In the genomic region with DNA sequence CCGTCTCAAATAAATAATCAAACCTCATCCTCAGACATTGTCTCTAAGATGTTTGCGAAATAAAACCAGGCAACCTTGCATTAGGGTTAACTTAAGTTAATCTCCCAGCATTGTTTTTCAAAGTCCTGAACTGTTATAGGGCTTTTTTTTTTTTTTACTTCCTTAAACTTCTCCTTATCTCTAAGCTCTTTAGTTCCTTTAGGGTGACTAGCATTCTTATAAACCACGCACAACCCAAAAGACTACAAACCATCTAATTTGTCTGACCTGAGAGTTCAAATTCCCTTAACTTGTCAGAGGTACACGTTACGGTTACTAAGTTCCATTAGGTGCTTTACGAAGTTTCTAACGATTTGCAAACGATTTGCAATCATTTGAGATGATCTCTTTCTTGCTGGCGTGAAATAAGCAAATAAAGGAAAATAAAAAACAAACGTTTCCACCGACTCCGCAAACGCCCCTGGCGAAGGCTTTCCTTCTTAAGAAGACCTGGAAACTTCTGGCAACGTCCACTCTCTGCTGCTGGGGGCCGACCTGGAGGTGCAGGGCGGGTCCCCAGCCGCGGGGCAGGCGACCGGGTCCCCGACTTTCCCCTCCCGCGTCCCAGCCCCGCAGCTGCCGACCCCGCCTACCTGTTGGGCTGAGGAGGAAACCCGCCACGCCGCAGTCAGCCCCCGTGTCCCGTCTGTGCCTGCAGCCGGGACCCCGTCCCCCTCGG, we compare ENCODE assay signal across 8 mouse cellular contexts. TPM values are rescaled to one million over a fixed set of nuclear protein-coding genes. Genes with fewer than 3 reads are reported as not detected.
DNase-seq lines count a peak whose midpoint lies in the region; ATAC-seq and TF ChIP-seq lines count a peak whose summit lies in the region.

No protein-coding gene starts in this region.

- no peak for TF ChIP-seq POLR2A in bone marrow macrophage, adult 2 months (IDR thresholded peaks at IDR 0.05; ENCODE audit: borderline replicate concordance, low read depth, low read length)

- DNase-seq in left cerebral cortex, adult 2 months (ENCODE audit: extremely low spot score in 1 of 2, low spot score in 2 of 2): no peak
- no peak for DNase-seq in left cerebral cortex, postnatal 14 days (ENCODE audit: low spot score in 2 of 2)
- DNase-seq in lung, postnatal 14 days: peak; percentile 45
- no peak for DNase-seq in left cerebral cortex, postnatal 36 days (ENCODE audit: low spot score in 2 of 2)
- no peak for DNase-seq in right cerebral cortex, postnatal 25 days
- DNase-seq in left cerebral cortex, postnatal 25 days (ENCODE audit: low spot score in 2 of 2): no peak

- peak overlapping the region; percentile 91 for H3K4me3 ChIP-seq in left cerebral cortex, adult 2 months
- H3K4me3 ChIP-seq in bone marrow macrophage, adult 2 months (ENCODE audit: insufficient read depth, low read length): peak overlapping the region; percentile 83

- peak; percentile 29 to 40; a peak in 3 of 4 replicates for ATAC-seq in hematopoietic stem cell, adult 5-6 weeks (replicated peaks in 1 of 2; ENCODE audit: insufficient read depth in 1 of 2, low FRiP score in 2 of 2, low TSS enrichment in 1 of 2, low read depth in 1 of 2, poor library complexity in 2 of 2, severe bottlenecking in 2 of 2)

- intact Hi-C loops in left cerebral cortex, adult 2 months (cut with DNase I): loop anchor here (2.0 kb wide), 1 partner anchor 30 kb away; no protein-coding TSS in a partner anchor
- intact Hi-C loops in left cerebral cortex, postnatal 14 days (cut with DNase I): no loop called here
- intact Hi-C loops in left cerebral cortex, postnatal 36 days (cut with DNase I): no loop called here
- intact Hi-C loops in left cerebral cortex, postnatal 25 days (cut with DNase I): no loop called here

- peaks cover 22% of the 10 kb centered on the region for H3K4me1 ChIP-seq in bone marrow macrophage, adult 2 months (ENCODE audit: control insufficient read depth, insufficient read depth, low read length)

- H3K27ac ChIP-seq in left cerebral cortex, adult 2 months: peak overlapping the region; percentile 83
- peak overlapping the region; percentile 68 for H3K27ac ChIP-seq in bone marrow macrophage, adult 2 months (ENCODE audit: insufficient read depth, low read depth, low read length)

- TF ChIP-seq CTCF in left cerebral cortex, adult 2 months (IDR thresholded peaks at IDR 0.05): no peak
- no peak for TF ChIP-seq CTCF in bone marrow macrophage, adult 2 months (IDR thresholded peaks at IDR 0.05; ENCODE audit: low read depth, low read length)

RNA-seq across cellular contexts. Expression of a gene that starts 0.6 kb away (rescaled TPM):
- 1 to 10 TPM; 7.5 to 8.9 TPM for total RNA-seq in left cerebral cortex, adult 2 months (2021)
- total RNA-seq in left cerebral cortex, postnatal 14 days (2021): 1 to 10 TPM; 6.9 to 7.2 TPM
- polyA plus RNA-seq in bone marrow macrophage, adult 2 months (2012; ENCODE audit: insufficient read depth, insufficient read length, missing spikeins): 37.9 and 41.6 TPM in 2 replicates
- 58.0 and 58.6 TPM in 2 replicates for total RNA-seq in hematopoietic stem cell, adult 5-6 weeks (2017)
- total RNA-seq in left cerebral cortex, postnatal 36 days (2021): 1 to 10 TPM; 5.5 to 8.4 TPM
- 1 to 10 TPM; 6.4 to 8.8 TPM for total RNA-seq in left cerebral cortex, postnatal 25 days (2021)

RNA-seq across cellular contexts. Expression of a gene that starts 35.8 kb away (rescaled TPM):
- 10 to 100 TPM in 1 of 2 experiments, 1 to 10 TPM in 1; 8.5 to 12.2 TPM for total RNA-seq in left cerebral cortex, adult 2 months (2021)
- 10 to 100 TPM; 10.7 to 10.8 TPM for total RNA-seq in left cerebral cortex, postnatal 14 days (2021)
- polyA plus RNA-seq in bone marrow macrophage, adult 2 months (2012; ENCODE audit: insufficient read depth, insufficient read length, missing spikeins): 8.9 and 9.4 TPM in 2 replicates
- 9.0 and 20.8 TPM in 2 replicates for total RNA-seq in hematopoietic stem cell, adult 5-6 weeks (2017)
- 10 to 100 TPM in 1 of 2 experiments, 1 to 10 TPM in 1; 9.4 to 11.6 TPM for total RNA-seq in left cerebral cortex, postnatal 36 days (2021)
- total RNA-seq in left cerebral cortex, postnatal 25 days (2021): 10 to 100 TPM in 1 of 2 experiments, 1 to 10 TPM in 1; 8.8 to 10.9 TPM

RNA-seq across cellular contexts. Expression of a gene that starts 57.4 kb away (rescaled TPM):
- total RNA-seq in left cerebral cortex, adult 2 months (2021): not detected
- total RNA-seq in left cerebral cortex, postnatal 14 days (2021): not detected
- polyA plus RNA-seq in bone marrow macrophage, adult 2 months (2012; ENCODE audit: insufficient read depth, insufficient read length, missing spikeins): not detected in 2 replicates
- not detected in 2 replicates for total RNA-seq in hematopoietic stem cell, adult 5-6 weeks (2017)
- not detected for total RNA-seq in left cerebral cortex, postnatal 36 days (2021)
- total RNA-seq in left cerebral cortex, postnatal 25 days (2021): not detected
